Mouse (Mus musculus) CH12.LX (cell line): ENCODE measurements around the gene Dcst1.

ENCODE experiments used
- CHD1 ChIP-seq: IDR thresholded peaks from 2 replicates; pipeline ENCODE4 v1.6.1; 2012; ENCODE audit warnings: low read depth, low read length, improper control_type of control experiment, inconsistent platforms
- CTCF ChIP-seq, 2 experiments: IDR thresholded peaks in 1 of 2; conservative IDR thresholded peaks in 1 of 2; 2 replicates each; pipeline ENCODE4 v1.5.1; 2011 to 2012; ENCODE audit warnings: low read depth in 2 of 2, low read length in 2 of 2, improper control_type of control experiment in 1 of 2, inconsistent platforms in 1 of 2, mild to moderate bottlenecking in 1 of 2, moderate library complexity in 1 of 2
- EP300 ChIP-seq: IDR thresholded peaks from 2 replicates; pipeline ENCODE4 v1.6.1; 2011; ENCODE audit warnings: low read length, improper control_type of control experiment
- HCFC1 ChIP-seq: IDR thresholded peaks from 2 replicates; pipeline ENCODE4 v1.6.1; 2012; ENCODE audit warnings: low read depth, mild to moderate bottlenecking, inconsistent platforms, low read length, improper control_type of control experiment
- JUN ChIP-seq: IDR thresholded peaks from 2 replicates; pipeline ENCODE4 v1.6.1; 2011; ENCODE audit warnings: low read depth, mild to moderate bottlenecking, low read length, improper control_type of control experiment, moderate library complexity; ENCODE audit not compliant: insufficient read depth
- MAFK ChIP-seq: IDR thresholded peaks from 2 replicates; pipeline ENCODE4 v1.6.1; 2011; ENCODE audit warnings: low read length, improper control_type of control experiment; ENCODE audit not compliant: insufficient replicate concordance
- NRF1 ChIP-seq: IDR thresholded peaks from 2 replicates; pipeline ENCODE4 v1.6.1; 2014; ENCODE audit warnings: low read depth, mild to moderate bottlenecking, inconsistent platforms, low read length, improper control_type of control experiment, moderate library complexity
- POLR2A ChIP-seq: IDR thresholded peaks from 2 replicates; pipeline ENCODE4 v1.6.1; 2011; ENCODE audit warnings: low read depth, mild to moderate bottlenecking, improper control_type of control experiment, low read length
- POLR2AphosphoS2 ChIP-seq: IDR thresholded peaks from 2 replicates; pipeline ENCODE4 v1.6.1; 2011; ENCODE audit warnings: low read depth, low read length, improper control_type of control experiment
- ZC3H11A ChIP-seq: IDR thresholded peaks from 2 replicates; pipeline ENCODE4 v1.6.1; 2012; ENCODE audit warnings: low read depth, mild to moderate bottlenecking, inconsistent platforms, low read length, improper control_type of control experiment

DNA sequence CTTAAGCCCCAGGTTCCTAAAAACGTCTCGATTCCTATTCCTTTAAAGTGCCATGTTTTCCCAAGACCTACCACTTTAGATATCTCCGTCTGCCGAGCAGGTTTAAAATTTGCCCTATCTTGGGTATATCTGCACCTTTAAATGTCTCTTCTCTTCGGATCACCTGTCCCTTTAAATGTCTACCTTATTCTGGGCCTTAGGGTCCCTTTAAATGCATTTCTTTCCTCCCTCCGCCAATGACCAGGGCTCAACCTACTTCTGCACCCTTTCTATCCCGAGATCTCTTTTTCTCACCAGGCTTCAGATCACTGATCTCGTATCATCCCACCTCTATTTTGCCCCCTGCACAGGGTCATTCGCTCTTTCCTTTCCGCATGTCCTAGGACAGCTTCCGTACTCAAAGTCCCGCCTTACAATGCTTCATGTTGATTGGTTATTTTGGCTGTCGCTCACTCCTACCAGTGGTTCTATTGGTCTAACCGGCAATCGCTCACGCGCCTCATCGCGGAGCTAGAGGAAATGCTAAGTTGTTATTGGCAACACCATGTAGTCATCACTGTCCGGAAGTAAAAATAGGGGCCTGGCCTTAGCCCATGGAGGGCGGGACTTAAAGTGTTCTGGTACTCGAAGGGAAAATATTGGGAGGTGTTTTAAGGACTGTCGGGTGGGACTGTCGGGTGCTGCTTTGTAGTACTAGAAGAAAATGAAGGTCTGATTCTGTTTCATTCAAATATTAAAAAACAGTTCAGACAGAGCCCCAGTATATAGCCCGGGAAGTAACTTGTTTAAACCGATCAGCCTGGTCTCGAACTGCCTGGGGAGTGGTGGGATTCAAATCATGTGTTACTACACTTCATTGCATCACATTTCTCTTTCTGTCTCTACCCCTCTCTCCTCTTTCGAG, 46.7 kb upstream of the Dcst1 start, which contains the start of gene Flad1:
- peak; percentile 87 for TF ChIP-seq HCFC1
- TF ChIP-seq NRF1, result peak; percentile 66
- TF ChIP-seq JUN, result no peak
- TF ChIP-seq POLR2A, result peak; percentile 67
- TF ChIP-seq POLR2AphosphoS2, result peak; percentile 94
- TF ChIP-seq EP300, result no peak
- no peak for TF ChIP-seq CTCF (conservative IDR thresholded peaks at IDR 0.05 in 1 of 2, IDR thresholded peaks at IDR 0.05 in 1 of 2; ENCODE audit: low read depth in 2 of 2, low read length in 2 of 2)
- no peak for TF ChIP-seq ZC3H11A
- no peak for TF ChIP-seq MAFK
- no peak for TF ChIP-seq CHD1
